Mouse (Mus musculus) midbrain, embryonic 14.5 days (tissue): ENCODE results near the gene Ntn3. TPM values are rescaled to one million over a fixed set of nuclear protein-coding genes. Genes with fewer than 3 reads are reported as not detected.

ENCODE experiments used
- ATAC-seq: fragments of 200-750 bp; cut with Nextera tagmentation; 2 replicates; pipeline ENCODE4 v1.8.0; 2017; ENCODE audit warnings: moderate number of reproducible peaks, moderate library complexity; ENCODE audit not compliant: low FRiP score, low TSS enrichment
- DNase-seq: peaks from one replicate; pipeline ENCODE4 v3.0.0-alpha.2; 2015
- H3K27ac ChIP-seq: fragments of 300-500 bp; sonication (generic); replicated peaks from 2 replicates; pipeline ENCODE4 v1.5.1; 2014; ENCODE audit warnings: mild to moderate bottlenecking, low read depth, low read length, moderate library complexity
- H3K27me3 ChIP-seq: fragments of 300-500 bp; sonication (generic); 2 replicates; pipeline ENCODE4 v1.6.1; 2014; ENCODE audit warnings: low read length, control low read depth, mixed read lengths; ENCODE audit not compliant: control insufficient read depth, insufficient read depth
- H3K36me3 ChIP-seq: fragments of 300-500 bp; sonication (generic); 2 replicates; pipeline ENCODE4 v1.6.1; 2014; ENCODE audit warnings: low read length, control low read depth; ENCODE audit not compliant: control insufficient read depth, insufficient read depth
- H3K4me1 ChIP-seq: fragments of 300-500 bp; sonication (generic); 2 replicates; pipeline ENCODE4 v1.6.1; 2014; ENCODE audit warnings: mild to moderate bottlenecking, antibody characterized with exemption, low read length, control low read depth; ENCODE audit not compliant: control insufficient read depth, insufficient read depth
- H3K4me2 ChIP-seq: fragments of 300-500 bp; sonication (generic); 2 replicates; pipeline ENCODE4 v1.6.1; 2014; ENCODE audit warnings: mild to moderate bottlenecking, low read length, moderate library complexity
- H3K4me3 ChIP-seq: fragments of 300-500 bp; sonication (generic); replicated peaks from 2 replicates; pipeline ENCODE4 v1.5.1; 2014; ENCODE audit warnings: low read depth, low read length
- H3K9ac ChIP-seq: fragments of 300-500 bp; sonication (generic); replicated peaks from 2 replicates; pipeline ENCODE4 v1.6.1; 2014; ENCODE audit warnings: mild to moderate bottlenecking, low read length, moderate library complexity
- H3K9me3 ChIP-seq: fragments of 300-500 bp; sonication (generic); 2 replicates; pipeline ENCODE4 v1.6.1; 2016; ENCODE audit warnings: low read length, control low read depth, mixed read lengths; ENCODE audit not compliant: control insufficient read depth
- WGBS: fragments of 180-500 bp; shearing (Covaris S2); extraction: QIAGEN DNeasy Blood & Tissue Kit; methylation state at CpG from one replicate; pipeline ENCODE4 v1.1.7; 2014; 5-methylcytosine and 5-hydroxymethylcytosine counted together
- polyA plus RNA-seq: library from polyadenylated mRNA; unstranded; fragments of >200 nt; fragmentation: Nextera tagmentation; extraction: Ambion mirVana; gene quantifications from 2 replicates; pipeline ENCODE4 v1.2.1, GENCODE M21; 2014

Ntn3 gene
- 3.1 and 3.4 TPM in 2 replicates for polyA plus RNA-seq

DNA sequence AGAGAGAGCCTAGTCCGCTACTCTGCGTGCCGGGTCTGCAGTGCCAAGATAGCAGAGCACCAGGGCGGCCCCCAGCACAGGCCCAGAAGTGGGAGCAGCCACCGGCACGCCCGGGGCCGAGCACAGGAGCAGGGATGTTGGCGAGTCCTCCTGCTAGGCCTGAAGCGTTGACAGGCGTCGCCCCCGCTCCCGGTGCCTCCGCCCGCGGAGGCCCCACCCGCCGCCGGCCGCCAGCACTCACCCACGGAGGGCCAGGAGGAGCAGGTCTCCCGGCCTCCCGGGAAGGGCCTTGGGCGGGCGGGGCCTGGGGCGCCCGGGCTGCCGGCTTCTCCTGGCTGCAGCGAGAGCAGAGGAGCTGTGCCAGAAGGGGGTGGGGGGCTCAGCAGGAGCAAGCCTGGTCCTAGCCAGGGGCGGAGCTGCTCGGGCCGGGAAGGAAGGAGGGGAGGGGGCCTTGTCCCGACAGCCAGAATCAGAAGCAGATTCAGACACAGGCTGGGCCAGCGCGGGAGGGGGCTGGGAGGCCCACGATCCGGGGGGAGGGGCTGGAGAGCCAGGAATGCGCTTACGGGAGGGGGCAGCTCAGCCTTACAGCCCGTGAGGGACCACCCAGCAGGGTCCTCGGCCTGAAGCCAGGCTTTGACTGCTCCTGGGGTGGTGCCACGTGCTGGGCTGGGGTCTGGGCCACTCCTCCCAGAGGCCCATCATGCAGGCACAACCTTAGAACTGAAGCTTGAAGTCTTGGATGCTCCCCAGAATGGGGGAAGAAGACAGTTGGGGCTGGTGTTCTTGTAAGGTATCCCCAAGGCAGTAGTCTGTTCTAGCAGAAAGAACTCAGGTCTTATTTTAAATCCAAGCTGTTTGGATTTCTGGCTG is at the start of gene Ntn3:
Gene Ntn3 (minus strand): TSS at position 489 of the 873 bp plus-strand sequence.
- Histone ChIP-seq H3K27me3 (peaks cover 15% of the 10 kb centered on the region; the same call in 1 of the 2 replicates), H3K4me2 (peak within 1 kb of the TSS; percentile 94), H3K27ac (peak within 1 kb of the TSS; percentile 74), H3K4me1 (peaks cover 69% of the 10 kb centered on the region), H3K36me3 (no peaks in the 10 kb centered on the region), H3K4me3 (peak within 1 kb of the TSS; percentile 44), H3K9me3 (no peaks in the 10 kb centered on the region), H3K9ac (peak within 1 kb of the TSS; percentile 75)
- DNase-seq (peak; percentile 79), ATAC-seq (peak; percentile 38)
- 1% methylated on average over 43 of the region's 43 CpGs for WGBS

DNA sequence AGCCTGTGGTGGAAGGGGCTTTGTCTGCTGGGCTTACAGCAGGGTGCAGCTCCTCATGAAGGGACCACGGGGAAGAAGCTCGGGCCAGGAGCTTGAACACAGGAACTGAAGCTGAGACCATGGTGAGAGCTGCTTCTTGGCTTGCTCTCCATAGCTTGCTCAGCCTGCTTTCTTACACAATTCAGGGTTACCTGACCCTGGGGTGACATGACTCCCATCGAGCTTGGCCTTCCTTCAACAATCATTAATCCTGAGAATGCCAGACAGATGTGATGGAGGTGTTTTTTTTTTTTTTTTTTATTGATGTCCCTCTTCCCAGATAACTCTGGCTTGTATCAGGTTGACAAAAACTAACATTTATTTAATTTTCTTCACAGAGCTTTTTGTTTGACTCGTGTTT is 49.6 kb upstream of the Ntn3 start:
- no peak overlapping the region for H3K4me3 ChIP-seq
- DNase-seq = no peak
- H3K27ac ChIP-seq = no peak overlapping the region
- H3K4me1 ChIP-seq = no peaks in the 10 kb centered on the region
- H3K36me3 ChIP-seq = no peaks in the 10 kb centered on the region
- H3K9me3 ChIP-seq = no peaks in the 10 kb centered on the region
- H3K9ac ChIP-seq = no peak overlapping the region
- no peak for ATAC-seq
- 76% methylated on average over 4 of the region's 4 CpGs for whole genome bisulfite sequencing
- no peak overlapping the region for H3K4me2 ChIP-seq
- H3K27me3 ChIP-seq = no peaks in the 10 kb centered on the region

DNA sequence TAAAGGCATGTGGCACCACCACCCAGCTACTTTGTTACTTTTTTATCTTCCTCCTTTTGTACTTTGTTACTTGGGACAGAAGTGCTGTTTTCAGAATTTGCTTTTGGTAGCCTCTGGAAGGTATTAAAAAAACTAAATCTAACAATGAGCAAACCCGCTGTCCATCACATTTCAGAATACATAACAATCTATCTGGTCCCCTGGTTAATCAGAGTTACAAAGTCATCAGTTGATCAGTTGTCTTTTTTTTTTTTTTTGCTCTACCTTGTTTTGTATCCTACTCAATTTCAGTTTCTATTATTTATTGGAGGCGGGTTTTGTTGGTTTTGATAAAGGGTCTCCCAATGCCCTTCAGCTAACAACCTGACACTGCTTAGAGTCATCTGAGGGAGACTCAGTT is 43.0 kb upstream of the Ntn3 start:
- Histone ChIP-seq H3K9me3 (no peaks in the 10 kb centered on the region), H3K27ac (no peak overlapping the region), H3K36me3 (peaks cover 9% of the 10 kb centered on the region; the same call in 1 of the 2 replicates), H3K4me2 (peak overlapping the region; percentile 81), H3K4me1 (peaks cover 14% of the 10 kb centered on the region), H3K4me3 (no peak overlapping the region), H3K27me3 (no peaks in the 10 kb centered on the region), H3K9ac (peak overlapping the region; percentile 59; the same call in 1 of the 2 replicates)
- DNase-seq (no peak), ATAC-seq (no peak)
- 98% methylated on average over 2 of the region's 2 CpGs for WGBS

DNA sequence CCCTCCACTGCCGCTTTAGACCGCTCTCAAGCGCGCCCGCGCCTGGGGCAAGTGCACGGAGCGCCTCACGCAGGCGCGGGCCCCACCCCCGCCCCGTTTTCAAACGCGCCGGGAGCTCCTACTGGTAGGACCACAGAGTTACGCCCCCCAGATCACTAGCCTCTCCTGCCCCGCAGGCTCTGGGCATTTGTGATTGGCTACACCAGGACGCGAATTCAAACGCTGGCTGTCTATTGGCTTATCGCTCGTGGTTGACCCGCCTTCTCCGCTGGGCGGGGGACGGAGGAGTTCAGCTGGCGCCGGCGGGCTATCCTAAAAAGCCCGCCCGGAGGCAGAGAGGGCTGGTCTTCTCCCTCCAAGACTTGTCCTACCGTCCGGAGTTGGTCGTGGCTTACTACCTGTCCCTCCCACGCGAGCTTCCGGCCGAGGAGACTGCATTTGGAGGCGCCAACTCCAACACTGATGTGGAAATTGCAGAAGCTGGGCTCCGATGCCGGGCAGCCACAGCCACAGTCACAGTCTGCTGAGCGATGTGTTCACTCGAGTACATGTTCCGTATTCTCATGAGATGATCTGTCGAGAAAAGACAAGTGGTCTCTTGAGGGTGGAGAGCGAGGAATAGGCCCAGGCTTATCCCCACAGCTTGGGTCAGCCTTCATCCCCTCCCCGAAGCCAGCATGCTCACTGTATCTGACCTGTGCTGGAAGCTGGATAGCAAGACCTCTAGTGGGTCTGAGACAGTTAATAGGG is 42.2 kb upstream of the Ntn3 start, which contains the start of gene Ccnf:
Gene Ccnf (minus strand): TSS at position 165 of the 750 bp plus-strand sequence.
- Histone ChIP-seq H3K4me2 (peak within 1 kb of the TSS; percentile 81), H3K9ac (peak within 1 kb of the TSS; percentile 65), H3K9me3 (no peaks in the 10 kb centered on the region), H3K4me1 (peaks cover 14% of the 10 kb centered on the region), H3K27ac (peak within 1 kb of the TSS; percentile 72), H3K4me3 (peak within 1 kb of the TSS; percentile 73), H3K27me3 (no peaks in the 10 kb centered on the region), H3K36me3 (peaks cover 9% of the 10 kb centered on the region; the same call in 1 of the 2 replicates)
- under 1% methylated on average over 48 of the region's 48 CpGs for WGBS
- ATAC-seq (peak; percentile 100), DNase-seq (peak; percentile 98)

DNA sequence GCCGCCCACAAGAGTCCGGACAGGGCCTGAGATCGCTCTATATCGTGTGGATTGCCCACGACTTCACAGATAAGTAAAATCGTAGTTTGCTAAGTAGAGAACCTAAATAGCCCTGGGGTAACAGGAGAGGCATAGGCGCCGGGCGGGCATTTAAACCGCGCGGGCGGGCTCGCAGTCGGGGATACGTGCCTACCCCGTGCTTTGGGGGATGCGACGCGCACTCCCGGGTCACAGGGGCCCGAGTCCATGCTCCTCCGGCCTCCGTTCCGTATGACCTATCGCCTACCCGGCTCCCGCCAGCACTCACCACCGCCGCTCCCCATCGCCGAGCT is 41.6 kb upstream of the Ntn3 start:
- H3K4me1 ChIP-seq = peaks cover 14% of the 10 kb centered on the region
- peak overlapping the region; percentile 73 for H3K4me3 ChIP-seq
- WGBS = under 1% methylated on average over 32 of the region's 32 CpGs
- H3K4me2 ChIP-seq = peak overlapping the region; percentile 81
- no peaks in the 10 kb centered on the region for H3K9me3 ChIP-seq
- no peaks in the 10 kb centered on the region for H3K27me3 ChIP-seq
- peak overlapping the region; percentile 72 for H3K27ac ChIP-seq
- no peak for DNase-seq
- H3K9ac ChIP-seq = peak overlapping the region; percentile 65
- peaks cover 9% of the 10 kb centered on the region; the same call in 1 of the 2 replicates for H3K36me3 ChIP-seq
- no peak; the same call in 1 of the 2 replicates for ATAC-seq

DNA sequence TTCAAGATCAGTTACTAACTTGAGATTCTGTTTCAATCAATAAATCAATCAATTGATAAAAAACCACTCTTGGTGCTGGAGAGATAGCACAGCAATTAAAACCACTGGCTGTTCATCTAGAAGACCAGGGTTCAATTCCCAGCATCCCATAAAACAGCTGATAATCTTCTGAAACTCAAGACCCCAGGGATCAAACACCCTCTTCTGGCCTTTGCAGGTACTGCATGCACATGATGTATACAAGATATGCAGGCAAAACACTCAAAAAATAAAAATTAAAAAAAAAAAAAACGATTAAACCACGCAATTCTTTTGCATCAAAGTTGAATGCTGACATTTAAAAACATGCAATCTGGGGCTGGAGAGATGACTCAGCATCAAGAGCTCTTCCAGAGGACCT is 39.3 kb upstream of the Ntn3 start:
- Histone ChIP-seq H3K27me3 (no peaks in the 10 kb centered on the region), H3K9me3 (no peaks in the 10 kb centered on the region), H3K4me1 (peaks cover 14% of the 10 kb centered on the region), H3K4me2 (no peak overlapping the region), H3K36me3 (peaks cover 26% of the 10 kb centered on the region), H3K9ac (no peak overlapping the region), H3K4me3 (no peak overlapping the region), H3K27ac (no peak overlapping the region)
- WGBS = 99% methylated on average over 2 of the region's 2 CpGs
- peak; percentile 8 for DNase-seq
- ATAC-seq = no peak

DNA sequence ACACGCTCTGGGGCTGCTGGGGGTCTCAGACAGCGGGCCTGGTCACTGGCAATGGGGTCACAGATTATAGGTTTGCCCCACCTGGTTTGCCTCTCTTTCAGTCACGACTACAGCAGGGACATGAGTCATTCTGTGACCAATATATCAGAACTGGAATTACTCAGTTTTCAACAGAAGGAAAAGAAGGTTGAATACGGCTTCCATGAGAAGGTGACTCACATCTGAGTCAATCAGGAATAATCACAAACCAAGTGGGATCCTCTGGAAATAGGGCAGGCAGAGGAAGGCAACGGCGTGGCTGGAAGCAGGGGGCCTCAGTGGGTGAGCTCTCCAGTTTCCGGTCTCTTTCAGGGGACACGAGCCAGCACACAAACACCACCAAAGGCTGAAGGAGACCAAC is 34.7 kb upstream of the Ntn3 start:
- 99% methylated on average over 8 of the region's 8 CpGs for WGBS

DNA sequence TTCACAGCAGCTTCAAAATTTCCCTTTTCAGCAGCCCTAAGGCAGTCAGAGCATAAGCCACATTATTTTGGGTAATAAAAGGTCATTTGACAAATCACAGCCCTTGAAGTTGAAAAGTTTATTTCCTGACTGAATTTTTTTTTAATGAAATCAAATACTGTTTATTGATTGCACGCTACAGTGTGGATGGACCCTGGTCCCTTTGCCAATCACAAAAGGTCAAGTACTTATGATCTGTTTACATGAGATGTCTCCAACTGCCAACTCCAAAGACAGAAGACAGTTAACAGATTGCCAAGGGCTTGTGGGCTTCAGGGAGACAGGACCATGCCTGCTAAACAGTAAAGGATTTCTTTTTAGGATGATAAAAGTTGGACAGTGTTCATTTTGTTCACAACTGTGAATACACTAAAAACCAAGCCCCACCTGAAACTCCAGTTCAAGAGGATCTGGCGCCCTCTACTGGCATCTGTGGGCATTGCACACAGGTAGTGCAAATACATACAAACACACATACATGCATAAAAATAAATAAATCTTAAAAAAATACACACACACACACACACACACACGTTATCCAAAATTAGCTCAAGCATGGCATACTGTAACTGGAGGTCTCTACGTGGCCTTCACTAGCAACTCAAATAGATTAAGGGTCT is 34.1 kb upstream of the Ntn3 start:
- Histone ChIP-seq H3K9ac (no peak overlapping the region), H3K4me1 (no peaks in the 10 kb centered on the region), H3K4me3 (no peak overlapping the region), H3K4me2 (no peak overlapping the region), H3K27ac (no peak overlapping the region), H3K27me3 (no peaks in the 10 kb centered on the region), H3K9me3 (no peaks in the 10 kb centered on the region), H3K36me3 (peaks cover 64% of the 10 kb centered on the region)
- 91% methylated on average over 4 of the region's 4 CpGs for WGBS
- DNase-seq (peak; percentile 46), ATAC-seq (no peak)

More for the DNA sequence above, 34.7 kb upstream of the Ntn3 start:
- no peak for ATAC-seq
- no peak for DNase-seq
- no peak overlapping the region for H3K4me2 ChIP-seq
- H3K27me3 ChIP-seq = no peaks in the 10 kb centered on the region
- H3K4me1 ChIP-seq = no peaks in the 10 kb centered on the region
- no peak overlapping the region for H3K4me3 ChIP-seq
- H3K27ac ChIP-seq = no peak overlapping the region
- H3K9ac ChIP-seq = no peak overlapping the region
- H3K9me3 ChIP-seq = no peaks in the 10 kb centered on the region
- H3K36me3 ChIP-seq = peaks cover 60% of the 10 kb centered on the region
